Mouse (Mus musculus): ENCODE data around the gene Sct. TPM values are rescaled to one million over a fixed set of nuclear protein-coding genes. Genes with fewer than 3 reads are reported as not detected.
"Not testable (repeated sequence)": the region's sequence is repeated elsewhere in the genome, so short reads cannot be mapped to it uniquely, and the experiment has no call there.

The Sct gene
- polyA plus RNA-seq, 1 experiment from 2014 or later, result 4.5 TPM

- 95% methylated on average over 3 of the region's 3 CpGs for WGBS
- ATAC-seq (ENCODE audit: low FRiP score, low read depth), result no peak
- Histone ChIP-seq H3K36me3 (peaks cover 81% of the 10 kb centered on the region), H3K4me2 (replicated peaks) (no peak overlapping the region), H3K9ac (no peak overlapping the region), H3K27ac (no peak overlapping the region), H3K4me3 (no peak overlapping the region), H3K9me3 (no peaks in the 10 kb centered on the region), H3K4me1 (peaks cover 12% of the 10 kb centered on the region), H3K27me3 (replicated peaks) (no peaks in the 10 kb centered on the region)
Measured at GRCm38 (mm10) chr7:141261480-141261879, 17.5 kb downstream of the Sct start.

DNA sequence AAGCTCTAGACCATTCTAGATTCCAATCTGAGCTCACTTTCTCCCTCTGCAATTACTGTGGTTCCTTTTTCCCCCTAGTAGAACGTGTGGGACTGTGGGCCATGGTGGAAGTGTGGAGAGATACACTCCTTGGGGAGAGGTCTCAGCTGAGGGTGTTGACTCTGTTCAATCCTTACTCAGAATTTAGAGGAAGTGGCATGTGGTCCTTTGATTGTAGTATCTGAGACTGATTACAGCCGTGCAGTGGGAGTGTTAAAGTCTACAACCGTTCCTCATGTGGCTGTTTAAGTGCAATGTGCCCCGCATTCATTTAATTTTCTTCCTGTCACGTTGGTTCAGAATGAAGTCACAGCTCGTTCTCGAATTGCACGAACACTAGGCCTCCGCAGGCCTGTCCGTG is 22.8 kb downstream of the Sct start:
- Histone ChIP-seq H3K4me2 (replicated peaks) (no peak overlapping the region), H3K36me3 (peaks cover 90% of the 10 kb centered on the region), H3K27ac (no peak overlapping the region), H3K9me3 (no peaks in the 10 kb centered on the region), H3K9ac (no peak overlapping the region), H3K27me3 (replicated peaks) (no peaks in the 10 kb centered on the region), H3K4me3 (no peak overlapping the region), H3K4me1 (no peaks in the 10 kb centered on the region)
- ATAC-seq (ENCODE audit: low FRiP score, low read depth), result no peak
- WGBS, result 96% methylated on average over 10 of the region's 10 CpGs

GRCm38 (mm10) chr7:141250486-141250885 is 28.4 kb downstream of the Sct start:
- H3K27me3 ChIP-seq (replicated peaks); H3K4me1 ChIP-seq; H3K9ac ChIP-seq; H3K4me3 ChIP-seq; H3K4me2 ChIP-seq (replicated peaks); H3K27ac ChIP-seq; ATAC-seq (ENCODE audit: low FRiP score, low read depth); H3K9me3 ChIP-seq: not testable (repeated sequence)
- 94% methylated on average over 4 of the region's 4 CpGs for WGBS
- H3K36me3 ChIP-seq, result peaks cover 88% of the 10 kb centered on the region

DNA sequence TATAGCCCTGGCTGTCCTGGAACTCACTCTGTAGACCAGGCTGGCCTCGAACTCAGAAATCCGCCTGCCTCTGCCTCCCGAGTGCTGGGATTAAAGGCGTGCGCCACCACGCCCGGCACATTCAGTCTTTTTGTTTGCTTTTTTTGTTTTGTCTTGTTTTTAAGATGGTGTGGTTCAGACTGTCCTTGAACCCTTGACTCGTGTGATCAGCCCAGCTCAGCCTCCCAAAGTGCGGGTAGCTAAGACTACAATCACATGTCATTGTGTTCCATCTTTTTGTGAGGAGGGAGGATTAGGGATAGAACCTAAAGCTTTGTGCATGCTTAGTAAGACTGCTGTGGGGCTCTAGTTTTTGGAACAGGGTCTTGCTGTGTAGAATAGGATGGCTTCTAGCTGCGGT is 47.4 kb downstream of the Sct start:
- Histone ChIP-seq H3K9ac (no peak overlapping the region), H3K4me3 (no peak overlapping the region), H3K9me3 (no peaks in the 10 kb centered on the region; the same call in 1 of the 2 replicates), H3K4me1 (peaks cover 18% of the 10 kb centered on the region), H3K4me2 (replicated peaks) (no peak overlapping the region), H3K27me3 (replicated peaks) (no peaks in the 10 kb centered on the region), H3K36me3 (peaks cover 55% of the 10 kb centered on the region), H3K27ac (no peak overlapping the region)
- no peak for ATAC-seq (ENCODE audit: low FRiP score, low read depth)
- 96% methylated on average over 10 of the region's 10 CpGs for WGBS

- Histone ChIP-seq H3K27me3 (replicated peaks) (no peaks in the 10 kb centered on the region), H3K9ac (no peak overlapping the region), H3K4me1 (peaks cover 18% of the 10 kb centered on the region), H3K36me3 (peaks cover 53% of the 10 kb centered on the region), H3K27ac (no peak overlapping the region), H3K4me3 (no peak overlapping the region), H3K4me2 (replicated peaks) (no peak overlapping the region), H3K9me3 (no peaks in the 10 kb centered on the region; the same call in 1 of the 2 replicates)
- ATAC-seq (ENCODE audit: low FRiP score, low read depth), result no peak
- 88% methylated on average over 3 of the region's 3 CpGs for WGBS
Measured at GRCm38 (mm10) chr7:141231111-141231510, 47.8 kb downstream of the Sct start.

DNA sequence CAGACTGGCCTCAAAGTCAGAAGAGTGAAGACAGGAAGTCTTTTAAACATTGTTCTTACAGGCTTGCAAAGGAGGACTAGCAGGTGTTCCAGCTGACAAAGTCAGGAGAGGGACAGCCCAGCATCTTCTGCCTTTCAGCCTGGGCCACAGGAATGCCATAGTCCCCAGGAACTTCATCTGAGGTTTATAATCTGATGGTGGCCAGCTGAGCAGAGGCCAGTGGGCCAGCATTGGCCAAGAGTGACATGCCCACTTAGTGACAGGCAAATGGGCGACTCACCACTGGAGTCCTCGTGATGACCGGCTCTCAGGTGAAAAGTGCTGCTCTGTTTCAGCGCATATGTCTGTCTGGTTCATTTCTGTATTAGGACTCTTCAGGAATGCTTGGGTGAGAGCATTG is 48.4 kb downstream of the Sct start:
- no peak overlapping the region for H3K4me3 ChIP-seq
- ATAC-seq (ENCODE audit: low FRiP score, low read depth), result no peak
- H3K4me1 ChIP-seq, result peaks cover 18% of the 10 kb centered on the region
- 94% methylated on average over 4 of the region's 4 CpGs for WGBS
- no peak overlapping the region for H3K27ac ChIP-seq
- H3K9ac ChIP-seq, result no peak overlapping the region
- no peaks in the 10 kb centered on the region; the same call in 1 of the 2 replicates for H3K9me3 ChIP-seq
- peaks cover 49% of the 10 kb centered on the region for H3K36me3 ChIP-seq
- H3K27me3 ChIP-seq (replicated peaks), result no peaks in the 10 kb centered on the region
- H3K4me2 ChIP-seq (replicated peaks), result peak overlapping the region; percentile 73

DNA sequence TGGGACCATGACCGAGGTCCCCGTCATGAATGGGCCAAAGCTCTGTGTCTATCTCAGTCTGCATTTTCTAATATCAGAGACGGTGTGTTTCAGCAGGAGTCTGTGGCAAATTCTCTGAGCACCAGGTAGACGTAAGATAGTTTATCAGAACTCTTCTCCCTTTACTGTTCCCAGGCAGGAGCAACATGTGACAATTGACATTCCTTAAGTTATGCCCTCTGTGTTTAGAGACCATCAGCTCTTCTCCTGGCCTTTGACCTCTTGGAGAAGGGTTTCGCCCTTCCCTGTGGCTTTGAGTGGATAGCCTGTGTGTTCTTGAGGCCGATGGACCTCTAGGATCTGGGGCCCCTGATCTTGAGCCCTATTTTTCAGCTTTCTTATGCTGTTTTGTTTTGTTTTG is 49.2 kb downstream of the Sct start:
- peak overlapping the region; percentile 97 for H3K9ac ChIP-seq
- no peaks in the 10 kb centered on the region for H3K27me3 ChIP-seq (replicated peaks)
- no peaks in the 10 kb centered on the region; the same call in 1 of the 2 replicates for H3K9me3 ChIP-seq
- H3K4me1 ChIP-seq, result peaks cover 18% of the 10 kb centered on the region
- ATAC-seq (ENCODE audit: low FRiP score, low read depth), result no peak
- H3K36me3 ChIP-seq, result peaks cover 40% of the 10 kb centered on the region
- H3K27ac ChIP-seq, result no peak overlapping the region
- peak overlapping the region; percentile 97 for H3K4me3 ChIP-seq
- H3K4me2 ChIP-seq (replicated peaks), result peak overlapping the region; percentile 73
- 65% methylated on average over 6 of the region's 6 CpGs for WGBS

Other genes starting within 250 kb of the Sct start
- gene B4galnt4, start 218.0 kb downstream of the Sct start, polyA plus RNA-seq (2016; fragmentation: Nextera tagmentation; extraction: Ambion mirVana), result 40.8 and 41.5 TPM in 2 replicates
- 1.6 and 3.1 TPM in 2 replicates for gene Pkp3, start 200.9 kb downstream of the Sct start, polyA plus RNA-seq (2016; fragmentation: Nextera tagmentation; extraction: Ambion mirVana)
- 1.6 and 2.3 TPM in 2 replicates for gene Sigirr, start 178.6 kb downstream of the Sct start, polyA plus RNA-seq (2016; fragmentation: Nextera tagmentation; extraction: Ambion mirVana)
- gene Ano9, start 161.3 kb downstream of the Sct start, polyA plus RNA-seq (2016; fragmentation: Nextera tagmentation; extraction: Ambion mirVana), result 0.22 TPM in 1 of 2 replicates, not detected in the other
- gene Ptdss2, start 156.8 kb downstream of the Sct start, polyA plus RNA-seq (2016; fragmentation: Nextera tagmentation; extraction: Ambion mirVana), result 74.7 and 79.8 TPM in 2 replicates
- gene Rnh1, start 106.3 kb downstream of the Sct start, polyA plus RNA-seq (2016; fragmentation: Nextera tagmentation; extraction: Ambion mirVana), result 56.9 and 60.9 TPM in 2 replicates
- gene Hras, start 85.1 kb downstream of the Sct start, polyA plus RNA-seq (2016; fragmentation: Nextera tagmentation; extraction: Ambion mirVana), result 114 and 121 TPM in 2 replicates
- 11.2 TPM in 2 replicates for gene Lrrc56, start 85.0 kb downstream of the Sct start, polyA plus RNA-seq (2016; fragmentation: Nextera tagmentation; extraction: Ambion mirVana)
- 2.5 and 3.8 TPM in 2 replicates for gene Lmntd2, start 65.1 kb downstream of the Sct start, polyA plus RNA-seq (2016; fragmentation: Nextera tagmentation; extraction: Ambion mirVana)
- 37.1 and 38.7 TPM in 2 replicates for gene Rassf7, start 63.3 kb downstream of the Sct start, polyA plus RNA-seq (2016; fragmentation: Nextera tagmentation; extraction: Ambion mirVana)
- gene Phrf1, start 50.3 kb downstream of the Sct start, polyA plus RNA-seq (2016; fragmentation: Nextera tagmentation; extraction: Ambion mirVana), result 88.0 and 92.7 TPM in 2 replicates
- gene Irf7, start 12.7 kb downstream of the Sct start, polyA plus RNA-seq (2016; fragmentation: Nextera tagmentation; extraction: Ambion mirVana), result 1.0 and 1.7 TPM in 2 replicates
- gene Cdhr5, start 2.3 kb downstream of the Sct start, polyA plus RNA-seq (2016; fragmentation: Nextera tagmentation; extraction: Ambion mirVana), result not detected in 2 replicates
- gene Drd4, start 12.9 kb upstream of the Sct start, polyA plus RNA-seq (2016; fragmentation: Nextera tagmentation; extraction: Ambion mirVana), result 0.82 and 0.94 TPM in 2 replicates
- 98.9 and 108 TPM in 2 replicates for gene Deaf1, start 48.6 kb upstream of the Sct start, polyA plus RNA-seq (2016; fragmentation: Nextera tagmentation; extraction: Ambion mirVana)
- 60.9 and 62.5 TPM in 2 replicates for gene Tmem80, start 48.6 kb upstream of the Sct start, polyA plus RNA-seq (2016; fragmentation: Nextera tagmentation; extraction: Ambion mirVana)
- 1.0 and 1.1 TPM in 2 replicates for gene Eps8l2, start 59.7 kb upstream of the Sct start, polyA plus RNA-seq (2016; fragmentation: Nextera tagmentation; extraction: Ambion mirVana)
- gene Taldo1, start 113.1 kb upstream of the Sct start, polyA plus RNA-seq (2016; fragmentation: Nextera tagmentation; extraction: Ambion mirVana), result 366 and 377 TPM in 2 replicates
- 50.5 and 51.5 TPM in 2 replicates for gene Gatd1, start 135.0 kb upstream of the Sct start, polyA plus RNA-seq (2016; fragmentation: Nextera tagmentation; extraction: Ambion mirVana)
- gene Cend1, start 150.4 kb upstream of the Sct start, polyA plus RNA-seq (2016; fragmentation: Nextera tagmentation; extraction: Ambion mirVana), result 44.4 and 55.1 TPM in 2 replicates
- 57.6 and 57.7 TPM in 2 replicates for gene Slc25a22, start 158.8 kb upstream of the Sct start, polyA plus RNA-seq (2016; fragmentation: Nextera tagmentation; extraction: Ambion mirVana)
- 8.4 and 9.8 TPM in 2 replicates for gene Pidd1, start 164.9 kb upstream of the Sct start, polyA plus RNA-seq (2016; fragmentation: Nextera tagmentation; extraction: Ambion mirVana)
- 803 and 881 TPM in 2 replicates for gene Rplp2, start 168.2 kb upstream of the Sct start, polyA plus RNA-seq (2016; fragmentation: Nextera tagmentation; extraction: Ambion mirVana)
- 15.8 and 16.5 TPM in 2 replicates for gene Pnpla2, start 176.1 kb upstream of the Sct start, polyA plus RNA-seq (2016; fragmentation: Nextera tagmentation; extraction: Ambion mirVana)
- 6.7 and 7.6 TPM in 2 replicates for gene Cracr2b, start 182.0 kb upstream of the Sct start, polyA plus RNA-seq (2016; fragmentation: Nextera tagmentation; extraction: Ambion mirVana)
- gene Cd151, start 188.3 kb upstream of the Sct start, polyA plus RNA-seq (2016; fragmentation: Nextera tagmentation; extraction: Ambion mirVana), result 20.6 and 22.7 TPM in 2 replicates
- 73.5 and 80.6 TPM in 2 replicates for gene Polr2l, start 196.0 kb upstream of the Sct start, polyA plus RNA-seq (2016; fragmentation: Nextera tagmentation; extraction: Ambion mirVana)
- gene Tspan4, start 196.1 kb upstream of the Sct start, polyA plus RNA-seq (2016; fragmentation: Nextera tagmentation; extraction: Ambion mirVana), result 34.2 and 37.1 TPM in 2 replicates